Mouse (Mus musculus): ENCODE measurements around the gene Lgals1.

Lgals1 gene

GRCm38 (mm10) chr15:78937963-78938362, 11.4 kb downstream of the Lgals1 start:
- DNase-seq (ENCODE audit: low spot score): no peak

GRCm38 (mm10) chr15:78940325-78940724, 13.8 kb downstream of the Lgals1 start:
- DNase-seq (ENCODE audit: low spot score): no peak

GRCm38 (mm10) chr15:78942663-78943062, 16.1 kb downstream of the Lgals1 start:
- DNase-seq (ENCODE audit: low spot score): peak; percentile 78

- no peak for DNase-seq (ENCODE audit: low spot score)
Observed at GRCm38 (mm10) chr15:78946232-78946631, 19.7 kb downstream of the Lgals1 start.

- peak; percentile 83 for DNase-seq (ENCODE audit: low spot score)
Observed at GRCm38 (mm10) chr15:78947657-78948056, 21.1 kb downstream of the Lgals1 start, which contains the start of gene Triobp. TSS of gene Triobp (plus strand) at chr15:78947724.

- DNase-seq (ENCODE audit: low spot score): no peak
Observed at GRCm38 (mm10) chr15:78948152-78948725, 21.7 kb downstream of the Lgals1 start.

GRCm38 (mm10) chr15:78948883-78949282, 22.4 kb downstream of the Lgals1 start:
- no peak for DNase-seq (ENCODE audit: low spot score)

GRCm38 (mm10) chr15:78955663-78956062, 29.1 kb downstream of the Lgals1 start:
- no peak for DNase-seq (ENCODE audit: low spot score)

GRCm38 (mm10) chr15:78956351-78956750, 29.8 kb downstream of the Lgals1 start:
- no peak for DNase-seq (ENCODE audit: low spot score)

GRCm38 (mm10) chr15:78957021-78957420, 30.5 kb downstream of the Lgals1 start:
- DNase-seq (ENCODE audit: low spot score): no peak

- DNase-seq (ENCODE audit: low spot score): no peak
Observed at GRCm38 (mm10) chr15:78959537-78959936, 33.0 kb downstream of the Lgals1 start.

- peak; percentile 34 for DNase-seq (ENCODE audit: low spot score)
Observed at GRCm38 (mm10) chr15:78960088-78960487, 33.6 kb downstream of the Lgals1 start.

- peak; percentile 61 for DNase-seq (ENCODE audit: low spot score)
Observed at GRCm38 (mm10) chr15:78962885-78963284, 36.4 kb downstream of the Lgals1 start.

GRCm38 (mm10) chr15:78971626-78972025, 45.1 kb downstream of the Lgals1 start:
- DNase-seq (ENCODE audit: low spot score): no peak

GRCm38 (mm10) chr15:78973950-78974349, 47.4 kb downstream of the Lgals1 start:
- DNase-seq (ENCODE audit: low spot score): peak; percentile 41

GRCm38 (mm10) chr15:78977676-78978159, 51.2 kb downstream of the Lgals1 start:
- no peak for DNase-seq (ENCODE audit: low spot score)

GRCm38 (mm10) chr15:78978875-78979274, 52.4 kb downstream of the Lgals1 start:
- peak; percentile 73 for DNase-seq (ENCODE audit: low spot score)

Data from ovary, postnatal 36 days (tissue).